Mouse (Mus musculus) forebrain, embryonic 14.5 days (tissue): ENCODE measurements at regions not wholly inside any gene's neighbourhood (a gene's known extent, or its start where the extent isn't known, plus 50 kb on each side); places are given as distances from the start of the nearest gene placed in this dataset.
A peak's percentile ranks its signal among the peaks of the same experiment; 100 is the strongest.

Source experiments
- ATAC-seq: fragments of 200-750 bp; cut with Nextera tagmentation; 2 replicates; pipeline ENCODE4 v1.8.0; 2017; ENCODE audit warnings: mild to moderate bottlenecking, moderate library complexity
- DNase-seq: peaks from one replicate; pipeline ENCODE4 v3.0.0-alpha.2; 2015; ENCODE audit warnings: low spot score
- H3K27ac ChIP-seq: fragments of 300-500 bp; sonication (generic); 2 replicates; pipeline ENCODE4 v1.5.1; 2014; ENCODE audit warnings: low read depth, mild to moderate bottlenecking, control low read depth, low read length, moderate library complexity
- H3K27me3 ChIP-seq: fragments of 300-500 bp; sonication (generic); replicated peaks from 2 replicates; pipeline ENCODE4 v1.6.1; 2014; ENCODE audit warnings: low read length, control low read depth, mixed read lengths; ENCODE audit not compliant: control insufficient read depth, insufficient read depth
- H3K36me3 ChIP-seq: fragments of 300-500 bp; sonication (generic); 2 replicates; pipeline ENCODE4 v1.6.1; 2014; ENCODE audit warnings: low read length, control low read depth; ENCODE audit not compliant: control insufficient read depth, insufficient read depth
- H3K4me1 ChIP-seq: fragments of 300-500 bp; sonication (generic); 2 replicates; pipeline ENCODE4 v1.6.1; 2014; ENCODE audit warnings: antibody characterized with exemption, low read length, control low read depth; ENCODE audit not compliant: control insufficient read depth, insufficient read depth
- H3K4me2 ChIP-seq: fragments of 300-500 bp; sonication (generic); 2 replicates; pipeline ENCODE4 v1.6.1; 2014; ENCODE audit warnings: mild to moderate bottlenecking, control low read depth, low read length
- H3K4me3 ChIP-seq: fragments of 300-500 bp; sonication (generic); 2 replicates; pipeline ENCODE4 v1.5.1; 2014; ENCODE audit warnings: low read depth, low read length, control low read depth
- H3K9ac ChIP-seq: fragments of 300-500 bp; sonication (generic); 2 replicates; pipeline ENCODE4 v1.6.1; 2014; ENCODE audit warnings: mild to moderate bottlenecking, low read length, control low read depth, moderate library complexity
- H3K9me3 ChIP-seq: fragments of 300-500 bp; sonication (generic); replicated peaks from 2 replicates; pipeline ENCODE4 v1.6.1; 2016; ENCODE audit warnings: low read length, control low read depth, mixed read lengths; ENCODE audit not compliant: control insufficient read depth
- WGBS: fragments of 180-500 bp; shearing (Covaris S2); extraction: QIAGEN DNeasy Blood & Tissue Kit; methylation state at CpG from one replicate; pipeline ENCODE4 v1.1.7; 2014; 5-methylcytosine and 5-hydroxymethylcytosine counted together

GRCm38 (mm10) chr2:38439191-38439590, 72.3 kb upstream of the Nek6 start:
- H3K4me3 ChIP-seq, result no peak overlapping the region
- ATAC-seq (no peak), DNase-seq (no peak)
- WGBS, result 95% methylated on average over 6 of the region's 6 CpGs
- H3K9ac ChIP-seq, result no peak overlapping the region
- no peak overlapping the region for H3K4me2 ChIP-seq
- H3K27me3 ChIP-seq, result no peaks in the 10 kb centered on the region
- H3K36me3 ChIP-seq, result no peaks in the 10 kb centered on the region
- H3K9me3 ChIP-seq, result no peaks in the 10 kb centered on the region
- H3K4me1 ChIP-seq, result no peaks in the 10 kb centered on the region
- no peak overlapping the region for H3K27ac ChIP-seq

GRCm38 (mm10) chr2:38439973-38440372, 71.5 kb upstream of the Nek6 start:
- Histone ChIP-seq H3K27ac (no peak overlapping the region), H3K27me3 (no peaks in the 10 kb centered on the region), H3K4me2 (no peak overlapping the region), H3K9ac (no peak overlapping the region), H3K36me3 (no peaks in the 10 kb centered on the region), H3K4me3 (no peak overlapping the region), H3K9me3 (no peaks in the 10 kb centered on the region), H3K4me1 (no peaks in the 10 kb centered on the region)
- DNase-seq, result no peak
- no peak for ATAC-seq
- 88% methylated on average over 5 of the region's 5 CpGs for WGBS

GRCm38 (mm10) chr2:38449092-38449491, 62.4 kb upstream of the Nek6 start:
- Histone ChIP-seq H3K27me3 (no peaks in the 10 kb centered on the region), H3K27ac (no peak overlapping the region), H3K36me3 (no peaks in the 10 kb centered on the region), H3K9ac (no peak overlapping the region), H3K4me1 (no peaks in the 10 kb centered on the region), H3K4me3 (no peak overlapping the region), H3K9me3 (no peaks in the 10 kb centered on the region), H3K4me2 (no peak overlapping the region)
- ATAC-seq (no peak), DNase-seq (no peak)
- 89% methylated on average over 6 of the region's 6 CpGs for WGBS

GRCm38 (mm10) chr2:38456571-38456970, 54.9 kb upstream of the Nek6 start:
- Histone ChIP-seq H3K9ac (no peak overlapping the region), H3K4me1 (peaks cover 15% of the 10 kb centered on the region), H3K4me3 (no peak overlapping the region), H3K9me3 (no peaks in the 10 kb centered on the region), H3K4me2 (no peak overlapping the region), H3K27me3 (no peaks in the 10 kb centered on the region), H3K36me3 (no peaks in the 10 kb centered on the region), H3K27ac (no peak overlapping the region)
- ATAC-seq (no peak), DNase-seq (no peak)
- WGBS, result 88% methylated on average over 3 of the region's 3 CpGs

- H3K4me2 ChIP-seq, result no peak overlapping the region
- peak; percentile 70 for DNase-seq
- H3K4me1 ChIP-seq, result peaks cover 18% of the 10 kb centered on the region
- WGBS, result 48% methylated on average over 2 of the region's 2 CpGs
- H3K9ac ChIP-seq, result no peak overlapping the region
- no peaks in the 10 kb centered on the region for H3K36me3 ChIP-seq
- H3K27ac ChIP-seq, result peak overlapping the region; percentile 70
- H3K4me3 ChIP-seq, result no peak overlapping the region
- peak; percentile 81 for ATAC-seq
- no peaks in the 10 kb centered on the region for H3K9me3 ChIP-seq
- no peaks in the 10 kb centered on the region for H3K27me3 ChIP-seq
These were observed 51.1 kb upstream of the Nek6 start for GRCm38 (mm10) chr2:38460367-38460766.

- ATAC-seq (peak; percentile 94), DNase-seq (peak; percentile 97)
- WGBS, result 27% methylated on average over 6 of the region's 6 CpGs
- H3K9me3 ChIP-seq, result no peaks in the 10 kb centered on the region
- no peaks in the 10 kb centered on the region for H3K36me3 ChIP-seq
- H3K4me1 ChIP-seq, result peaks cover 18% of the 10 kb centered on the region
- H3K9ac ChIP-seq, result no peak overlapping the region
- H3K27me3 ChIP-seq, result no peaks in the 10 kb centered on the region
- no peak overlapping the region for H3K4me3 ChIP-seq
- no peak overlapping the region for H3K4me2 ChIP-seq
- peak overlapping the region; percentile 70 for H3K27ac ChIP-seq
These were observed 50.5 kb upstream of the Nek6 start for GRCm38 (mm10) chr2:38460825-38461540.
